Mouse (Mus musculus) natural killer cell, adult 2 months (primary cell): ENCODE data around the gene Hal.
"Not testable (repeated sequence)": the region's sequence is repeated elsewhere in the genome, so short reads cannot be mapped to it uniquely, and the experiment has no call there.

Experiments
- DNase-seq, 2 experiments: peaks; one replicate each; pipeline ENCODE4 v3.0.0; 2022; ENCODE audit warnings: low spot score in 2 of 2

The Hal gene

GRCm38 (mm10) chr10:93515927-93516326, 27.4 kb downstream of the Hal start:
- DNase-seq, result no peak

- DNase-seq, result no peak
These were observed 29.2 kb downstream of the Hal start for GRCm38 (mm10) chr10:93517754-93518153.

DNA sequence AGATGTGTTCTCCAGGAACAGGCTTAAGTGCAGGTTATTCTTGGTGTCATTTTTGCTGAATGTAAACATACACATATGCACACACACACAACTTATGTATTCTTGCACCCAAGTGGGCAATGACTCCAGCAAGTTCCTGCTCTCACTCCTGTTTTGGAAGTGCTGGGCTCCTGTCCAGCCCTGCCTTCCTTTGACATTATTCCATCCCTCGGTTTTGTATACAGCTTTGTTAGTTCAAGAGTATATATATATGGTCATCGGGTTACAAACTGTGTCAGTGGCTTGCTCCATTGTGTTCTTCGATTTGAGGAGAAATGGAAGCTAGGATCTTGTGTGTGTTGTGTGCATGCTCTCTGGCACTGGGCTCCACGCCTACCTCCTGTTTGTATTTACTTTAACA, 29.6 kb downstream of the Hal start:
- no peak for DNase-seq

DNA sequence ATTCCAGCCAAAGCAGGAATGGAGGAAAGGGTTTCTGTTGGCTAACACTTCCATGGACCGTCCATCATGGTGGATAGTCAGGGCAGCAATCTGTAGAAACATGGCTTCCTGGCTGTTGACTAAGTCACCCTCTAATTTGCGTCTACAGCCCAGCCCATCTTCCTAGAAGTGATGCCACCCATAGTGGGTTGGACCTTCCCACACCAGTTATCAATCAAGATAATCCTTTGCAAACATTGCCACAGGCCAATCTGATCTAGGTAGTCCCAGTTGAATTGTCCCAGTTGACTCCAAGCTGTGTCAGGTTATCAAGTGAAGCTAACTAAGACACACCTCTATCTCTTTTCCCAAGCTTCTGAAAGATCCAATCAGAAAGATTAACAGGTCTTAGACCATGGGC, 30.1 kb downstream of the Hal start:
- no peak for DNase-seq

DNA sequence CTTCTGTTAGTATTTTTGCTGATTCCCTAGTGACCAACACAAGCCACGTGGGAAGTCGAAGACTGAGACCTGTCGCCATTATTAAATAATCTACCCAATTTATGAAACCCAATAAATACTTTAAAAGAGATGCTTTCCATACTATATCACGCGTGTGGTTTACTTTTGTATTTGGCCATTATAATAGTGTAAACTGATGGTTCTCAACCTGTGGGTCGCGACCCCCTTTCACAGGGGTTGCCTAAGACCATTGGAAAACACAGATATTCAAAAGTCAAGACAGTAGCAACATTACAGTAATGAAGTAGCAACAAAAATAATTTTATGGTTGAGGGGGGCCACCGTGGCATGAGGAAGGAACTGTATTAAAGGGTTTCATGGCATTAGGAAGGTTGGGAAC, 30.6 kb downstream of the Hal start:
- DNase-seq, result no peak

GRCm38 (mm10) chr10:93519756-93520155, 31.2 kb downstream of the Hal start:
- DNase-seq, result no peak

DNA sequence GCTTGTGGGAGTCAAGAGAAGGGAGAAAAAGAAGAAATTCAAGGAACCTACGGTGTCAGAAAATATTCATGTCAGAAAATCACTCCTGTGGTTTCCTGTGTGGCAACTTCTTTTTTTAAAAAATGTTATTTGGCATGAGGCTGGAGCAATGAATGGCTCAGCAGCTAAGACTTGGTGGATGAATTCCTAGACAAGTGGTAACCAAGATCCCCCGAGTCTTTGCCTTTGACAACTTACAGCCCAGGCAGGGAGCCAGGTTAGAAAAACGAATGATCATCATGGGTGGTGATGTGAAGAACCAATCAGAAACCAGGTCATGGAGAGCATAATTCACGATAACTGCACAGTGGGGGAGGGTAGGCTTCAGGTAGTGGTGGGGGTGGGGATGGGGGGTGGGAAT, 32.4 kb downstream of the Hal start:
- DNase-seq, result no peak

DNA sequence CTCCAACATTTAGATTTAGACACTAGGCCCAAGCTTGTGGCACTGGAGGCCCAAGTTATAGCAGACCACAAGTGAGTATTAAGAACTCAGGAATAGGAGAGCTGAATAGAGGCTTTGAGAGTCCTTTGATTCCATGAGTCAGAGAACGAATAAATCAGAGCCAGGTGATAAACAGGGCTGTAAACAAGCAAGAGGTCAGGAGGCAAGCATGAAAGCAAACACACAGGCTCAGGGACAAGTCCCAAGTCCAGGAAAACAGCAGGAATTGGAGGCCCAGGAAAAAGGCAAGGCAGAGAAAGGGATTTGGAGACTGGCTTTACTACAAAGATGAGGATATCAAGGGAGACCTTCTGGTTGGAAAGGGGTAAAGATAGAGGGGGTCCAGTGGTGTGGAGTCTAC, 36.8 kb downstream of the Hal start:
- DNase-seq, result no peak

GRCm38 (mm10) chr10:93538287-93538686, 49.7 kb downstream of the Hal start:
- DNase-seq, result no peak

DNA sequence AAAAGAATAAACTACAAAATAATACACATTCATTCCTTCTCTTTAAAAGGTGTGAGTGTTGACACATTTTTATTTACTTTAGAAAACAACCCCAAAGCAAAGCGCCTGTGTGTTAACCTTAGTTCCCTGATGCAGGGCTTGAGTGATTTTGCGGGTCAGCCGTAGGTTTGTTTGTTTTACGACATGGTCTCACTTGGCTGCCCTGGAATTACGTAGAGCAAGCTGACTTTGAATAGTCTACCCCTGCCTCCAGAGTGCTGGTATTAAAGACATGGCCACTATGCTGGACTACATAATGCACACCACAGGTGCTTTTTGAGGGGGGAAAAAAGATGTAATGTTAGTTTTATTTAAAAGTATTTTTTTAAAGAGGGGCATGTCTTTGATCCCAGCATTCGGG, 50.2 kb downstream of the Hal start:
- DNase-seq, result no peak

- DNase-seq, result peak; percentile 87 to 89
These were observed 51.3 kb downstream of the Hal start, which contains the start of gene Amdhd1 for GRCm38 (mm10) chr10:93539775-93540430. Gene Amdhd1, minus strand, starts transcription at chr10:93540033.

DNA sequence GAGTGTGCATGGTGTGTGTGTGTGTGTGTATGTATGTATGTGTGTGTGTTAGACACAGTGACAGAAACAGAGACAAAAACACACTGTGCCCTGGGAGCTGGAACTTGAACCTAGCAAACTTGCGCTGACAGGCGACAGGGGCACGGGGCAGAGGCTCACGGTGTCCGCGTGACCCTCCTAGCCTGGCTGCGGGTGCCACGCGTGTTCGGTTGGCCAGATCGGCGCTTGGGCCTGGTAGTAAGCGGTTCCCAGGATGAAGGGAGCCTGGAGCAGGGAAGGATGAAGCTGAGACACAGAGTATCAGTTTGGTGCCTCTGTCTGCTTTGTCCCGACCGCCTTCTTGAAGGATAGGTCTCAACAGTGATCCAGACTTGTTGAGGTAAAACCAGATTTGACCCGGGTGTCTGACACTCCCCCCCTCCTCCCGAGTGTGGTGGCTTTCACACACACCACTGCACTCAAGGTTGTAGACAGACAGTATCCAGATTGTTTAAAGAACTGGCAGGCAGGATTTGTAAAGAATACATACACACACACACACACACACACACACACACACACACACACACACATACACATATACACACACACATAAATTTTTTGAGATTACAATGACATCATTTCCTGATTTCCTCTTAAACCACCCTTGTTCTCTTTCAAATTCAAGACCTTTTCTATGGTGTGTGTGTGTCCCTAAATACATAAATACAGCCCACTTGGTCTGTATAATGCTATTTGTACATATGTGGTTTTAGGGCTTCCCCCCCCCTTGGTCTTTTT, 52.1 kb downstream of the Hal start, which contains the start of gene Ccdc38:
Ccdc38 (plus strand) TSS at position 202 of the 780 bp plus-strand sequence.
- DNase-seq, result peak; percentile 59 to 65

DNA sequence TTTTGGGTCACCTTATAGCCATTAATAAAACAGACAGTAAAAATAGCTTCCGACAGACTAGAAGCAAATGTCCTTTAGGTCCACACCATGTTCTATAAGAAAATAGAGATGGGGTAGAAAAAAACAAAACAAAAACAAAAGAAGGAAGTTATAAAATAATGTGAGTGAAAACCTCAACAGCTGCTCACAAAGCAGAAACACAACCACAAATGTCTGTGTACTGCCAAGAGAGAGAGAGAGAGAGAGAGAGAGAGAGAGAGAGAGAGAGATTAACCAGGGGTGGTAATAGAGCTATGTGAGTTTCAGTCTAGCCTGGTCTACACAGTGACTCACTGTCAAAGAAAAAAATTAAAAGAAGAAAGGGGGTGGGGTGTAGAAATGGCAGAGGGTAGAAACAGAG, 53.0 kb downstream of the Hal start:
- no peak for DNase-seq

GRCm38 (mm10) chr10:93542356-93542755, 53.8 kb downstream of the Hal start:
- no peak for DNase-seq

- DNase-seq, result no peak
These were observed 54.6 kb downstream of the Hal start for GRCm38 (mm10) chr10:93543176-93543575.

- no peak for DNase-seq
These were observed 55.6 kb downstream of the Hal start for GRCm38 (mm10) chr10:93544172-93544571.

DNA sequence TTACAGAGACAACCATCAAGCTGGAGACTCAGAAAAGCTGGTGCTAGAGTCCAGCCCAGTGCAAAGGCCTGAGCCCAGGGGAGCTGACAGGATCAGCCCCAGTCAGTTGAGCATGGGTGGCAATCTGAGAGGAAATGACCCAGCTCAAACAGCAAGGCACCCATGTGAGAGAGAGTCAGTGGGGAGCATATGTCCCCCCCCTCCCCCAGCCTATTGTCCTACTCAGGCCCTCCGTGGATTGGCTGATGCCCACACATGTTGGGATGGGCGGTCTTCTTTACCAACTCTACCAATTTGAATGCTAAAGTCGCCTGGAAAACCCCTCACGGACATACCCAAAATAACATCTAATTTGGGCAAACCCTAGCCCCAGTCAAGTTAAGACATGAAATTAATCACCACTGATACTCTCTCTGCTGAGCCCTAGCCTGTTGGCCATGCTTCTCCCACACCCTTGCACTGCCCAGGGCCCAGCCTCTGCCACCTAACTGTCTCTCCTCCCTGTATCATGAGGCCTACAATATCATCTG, 59.2 kb downstream of the Hal start:
- DNase-seq, result no peak

DNA sequence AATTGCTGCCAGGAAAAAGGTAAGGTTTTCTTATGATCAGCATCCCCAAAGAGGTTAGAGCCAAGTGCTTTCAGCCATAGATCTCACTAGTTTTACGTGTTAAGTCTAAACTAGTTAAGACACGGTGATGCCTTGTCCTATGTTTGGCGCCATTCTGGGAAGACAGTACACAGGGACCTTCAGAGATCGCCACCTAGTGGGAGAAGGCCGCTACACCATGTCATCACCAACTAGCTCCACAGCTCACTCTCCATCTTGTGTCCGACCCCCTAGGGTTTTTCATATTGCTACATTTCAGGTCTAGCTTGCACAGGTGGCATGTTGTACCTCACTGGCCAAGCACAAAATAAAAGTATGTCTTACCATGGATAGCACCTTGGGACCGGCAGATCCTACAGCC, 60.4 kb downstream of the Hal start:
- DNase-seq, result peak; percentile 67 to 75

GRCm38 (mm10) chr10:93549821-93550220, 61.3 kb downstream of the Hal start:
- no peak for DNase-seq

- no peak for DNase-seq
These were observed 64.0 kb downstream of the Hal start for GRCm38 (mm10) chr10:93552596-93552995.

GRCm38 (mm10) chr10:93557971-93558370, 69.4 kb downstream of the Hal start:
- DNase-seq, result not testable (repeated sequence)

GRCm38 (mm10) chr10:93559786-93560185, 71.2 kb downstream of the Hal start:
- no peak for DNase-seq

- no peak for DNase-seq
These were observed 76.0 kb downstream of the Hal start for GRCm38 (mm10) chr10:93564518-93565090.
